Comparison of ENCODE assay signal across 8 mouse cellular contexts in genomic region chr11:46064767-46065166, GRCm38 (mm10). TPM values are rescaled to one million over a fixed set of nuclear protein-coding genes. Genes with fewer than 3 reads are reported as not detected.
DNase-seq lines count a peak whose midpoint lies in the region; ATAC-seq and TF ChIP-seq lines count a peak whose summit lies in the region.

No protein-coding gene starts in this region.

- peaks cover 43% of the 10 kb centered on the region for H3K4me1 ChIP-seq in midbrain, embryonic 10.5 days
- peaks cover 4% of the 10 kb centered on the region; the same call in 1 of the 2 replicates for H3K4me1 ChIP-seq in midbrain, postnatal 0 days (ENCODE audit: insufficient read depth, low read length)
- H3K4me1 ChIP-seq in heart, embryonic 11.5 days (ENCODE audit: control insufficient read depth, insufficient read depth, low read length) = peaks cover 49% of the 10 kb centered on the region
- peaks cover 36% of the 10 kb centered on the region for H3K4me1 ChIP-seq in kidney, embryonic 16.5 days (ENCODE audit: insufficient read depth, low read length)
- peaks cover 30% of the 10 kb centered on the region for H3K4me1 ChIP-seq in stomach, embryonic 14.5 days (ENCODE audit: control insufficient read depth, insufficient read depth, low read length)

- H3K27ac ChIP-seq in midbrain, embryonic 10.5 days (replicated peaks) = peak overlapping the region; percentile 59
- no peak overlapping the region for H3K27ac ChIP-seq in midbrain, postnatal 0 days (ENCODE audit: low read depth, low read length)
- peak overlapping the region; percentile 70 for H3K27ac ChIP-seq in heart, embryonic 11.5 days (ENCODE audit: low read depth, low read length)
- H3K27ac ChIP-seq in kidney, embryonic 16.5 days (ENCODE audit: low read length) = peak overlapping the region; percentile 93
- H3K27ac ChIP-seq in stomach, embryonic 14.5 days (ENCODE audit: low read length) = peak overlapping the region; percentile 81

- H3K27me3 ChIP-seq in midbrain, embryonic 10.5 days (ENCODE audit: low read depth, poor library complexity, severe bottlenecking) = no peaks in the 10 kb centered on the region
- no peaks in the 10 kb centered on the region; the same call in 1 of the 2 replicates for H3K27me3 ChIP-seq in midbrain, postnatal 0 days (ENCODE audit: insufficient read depth, low read length)
- no peaks in the 10 kb centered on the region for H3K27me3 ChIP-seq in heart, embryonic 11.5 days (ENCODE audit: control insufficient read depth, insufficient read depth, low read length)
- no peaks in the 10 kb centered on the region for H3K27me3 ChIP-seq in kidney, embryonic 16.5 days (ENCODE audit: insufficient read depth, low read length)
- no peaks in the 10 kb centered on the region for H3K27me3 ChIP-seq in stomach, embryonic 14.5 days (ENCODE audit: control insufficient read depth, insufficient read depth, low read length)

- no peaks in the 10 kb centered on the region for H3K9me3 ChIP-seq in midbrain, embryonic 10.5 days (replicated peaks)
- H3K9me3 ChIP-seq in midbrain, postnatal 0 days (ENCODE audit: low read length) = no peaks in the 10 kb centered on the region
- H3K9me3 ChIP-seq in heart, embryonic 11.5 days (replicated peaks; ENCODE audit: control insufficient read depth, low read length) = no peaks in the 10 kb centered on the region
- no peaks in the 10 kb centered on the region for H3K9me3 ChIP-seq in kidney, embryonic 16.5 days (ENCODE audit: low read length)
- H3K9me3 ChIP-seq in stomach, embryonic 14.5 days (ENCODE audit: control insufficient read depth, low read depth, low read length) = no peaks in the 10 kb centered on the region

- WGBS in midbrain, embryonic 10.5 days = 80% methylated on average over 8 of the region's 8 CpGs
- 72% methylated on average over 8 of the region's 8 CpGs for WGBS in midbrain, postnatal 0 days
- 47% methylated on average over 8 of the region's 8 CpGs for WGBS in heart, embryonic 11.5 days (ENCODE audit: insufficient replicate concordance)
- 23% methylated on average over 8 of the region's 8 CpGs for WGBS in kidney, embryonic 16.5 days
- WGBS in stomach, embryonic 14.5 days = 46% methylated on average over 8 of the region's 8 CpGs

- no peak overlapping the region for H3K4me3 ChIP-seq in midbrain, embryonic 10.5 days
- no peak overlapping the region for H3K4me3 ChIP-seq in midbrain, postnatal 0 days (ENCODE audit: low read depth, low read length)
- no peak overlapping the region for H3K4me3 ChIP-seq in heart, embryonic 11.5 days (ENCODE audit: low read depth, low read length)
- H3K4me3 ChIP-seq in kidney, embryonic 16.5 days (ENCODE audit: low read length) = no peak overlapping the region
- H3K4me3 ChIP-seq in stomach, embryonic 14.5 days (ENCODE audit: low read depth, low read length) = no peak overlapping the region

- H3K4me2 ChIP-seq in midbrain, postnatal 0 days (ENCODE audit: low read depth, low read length, poor library complexity, severe bottlenecking) = no peak overlapping the region
- H3K4me2 ChIP-seq in heart, embryonic 11.5 days = peak overlapping the region; percentile 14
- H3K4me2 ChIP-seq in kidney, embryonic 16.5 days (replicated peaks; ENCODE audit: low read depth, low read length) = no peak overlapping the region
- no peak overlapping the region for H3K4me2 ChIP-seq in stomach, embryonic 14.5 days (replicated peaks; ENCODE audit: low read depth, low read length)

- 0 out of 2 replicates have a peak, but pooled peaks cover 2% of the 10 kb centered on the region for H3K36me3 ChIP-seq in midbrain, embryonic 10.5 days
- H3K36me3 ChIP-seq in midbrain, postnatal 0 days (ENCODE audit: insufficient read depth, low read length) = 0 out of 2 replicates have a peak, but pooled peaks cover 3% of the 10 kb centered on the region
- H3K36me3 ChIP-seq in heart, embryonic 11.5 days (ENCODE audit: control insufficient read depth, insufficient read depth, low read length) = peaks cover 2% of the 10 kb centered on the region
- H3K36me3 ChIP-seq in kidney, embryonic 16.5 days (ENCODE audit: insufficient read depth, low read length) = 0 out of 2 replicates have a peak, but pooled peaks cover 4% of the 10 kb centered on the region
- peaks cover 19% of the 10 kb centered on the region; the same call in 1 of the 2 replicates for H3K36me3 ChIP-seq in stomach, embryonic 14.5 days (ENCODE audit: control insufficient read depth, insufficient read depth, low read length)

- ATAC-seq in midbrain, postnatal 0 days (ENCODE audit: low FRiP score) = no peak
- ATAC-seq in heart, embryonic 11.5 days (replicated peaks; ENCODE audit: insufficient number of reproducible peaks, low FRiP score, low TSS enrichment) = no peak; the same call in 1 of the 2 replicates
- ATAC-seq in kidney, embryonic 16.5 days (ENCODE audit: low FRiP score, low TSS enrichment) = 0 out of 2 replicates have a peak, but pooled peaks have one; percentile 7
- peak; percentile 19; the same call in 1 of the 2 replicates for ATAC-seq in stomach, embryonic 14.5 days (ENCODE audit: insufficient number of reproducible peaks, insufficient read depth, low FRiP score, low read depth)

- DNase-seq in midbrain, embryonic 10.5 days (ENCODE audit: low spot score) = no peak
- DNase-seq in midbrain, postnatal 0 days (ENCODE audit: low spot score) = no peak
- no peak for DNase-seq in right cerebral cortex, postnatal 10 days (ENCODE audit: low spot score in 2 of 2)
- no peak for DNase-seq in spleen, postnatal 14 days (ENCODE audit: low spot score in 2 of 2)
- no peak for DNase-seq in thymus, postnatal 14 days

- no peak for TF ChIP-seq CTCF in midbrain, postnatal 0 days (IDR thresholded peaks at IDR 0.05)

- no peak overlapping the region for H3K9ac ChIP-seq in midbrain, postnatal 0 days (replicated peaks; ENCODE audit: low read length, poor library complexity, severe bottlenecking)
- H3K9ac ChIP-seq in heart, embryonic 11.5 days (ENCODE audit: low read depth, low read length) = peak overlapping the region; percentile 30; the same call in 1 of the 2 replicates
- 0 out of 2 replicates have a peak overlapping the region, but pooled peaks have one; percentile 10 for H3K9ac ChIP-seq in kidney, embryonic 16.5 days (replicated peaks; ENCODE audit: low read length)
- H3K9ac ChIP-seq in stomach, embryonic 14.5 days (replicated peaks; ENCODE audit: low read depth, low read length) = no peak overlapping the region

RNA-seq across cellular contexts. Expression of gene Adam19, which starts 9.0 kb away (rescaled TPM):
- polyA plus RNA-seq in midbrain, embryonic 10.5 days (2016; fragmentation: Nextera tagmentation; extraction: Ambion mirVana) = 9.3 and 11.1 TPM in 2 replicates
- total RNA-seq in midbrain, postnatal 0 days (2014; rRNA removed) = 16.8 and 16.9 TPM in 2 replicates
- 3.9 and 6.1 TPM in 2 replicates for polyA plus RNA-seq in midbrain, postnatal 0 days (2015; fragmentation: Nextera tagmentation; extraction: Ambion mirVana)
- polyA plus RNA-seq in heart, embryonic 11.5 days (2014; fragmentation: Nextera tagmentation; extraction: Ambion mirVana) = 24.4 and 31.7 TPM in 2 replicates
- 16.5 and 18.0 TPM in 2 replicates for polyA plus RNA-seq in kidney, embryonic 16.5 days (2015; fragmentation: Nextera tagmentation; extraction: Ambion mirVana)
- 23.6 and 26.8 TPM in 2 replicates for polyA plus RNA-seq in stomach, embryonic 14.5 days (2014; fragmentation: Nextera tagmentation; extraction: Ambion mirVana)

RNA-seq across cellular contexts. Expression of gene Gm12166, which starts 12.6 kb away (rescaled TPM):
- 2.4 and 3.4 TPM in 2 replicates for polyA plus RNA-seq in midbrain, embryonic 10.5 days (2016; fragmentation: Nextera tagmentation; extraction: Ambion mirVana)
- total RNA-seq in midbrain, postnatal 0 days (2014; rRNA removed) = 8.7 and 12.1 TPM in 2 replicates
- 8.3 and 8.9 TPM in 2 replicates for polyA plus RNA-seq in midbrain, postnatal 0 days (2015; fragmentation: Nextera tagmentation; extraction: Ambion mirVana)
- polyA plus RNA-seq in heart, embryonic 11.5 days (2014; fragmentation: Nextera tagmentation; extraction: Ambion mirVana) = 2.4 and 9.0 TPM in 2 replicates
- 3.4 and 11.5 TPM in 2 replicates for polyA plus RNA-seq in kidney, embryonic 16.5 days (2015; fragmentation: Nextera tagmentation; extraction: Ambion mirVana)
- polyA plus RNA-seq in stomach, embryonic 14.5 days (2014; fragmentation: Nextera tagmentation; extraction: Ambion mirVana) = 3.5 and 5.6 TPM in 2 replicates

Comparison
In these comparisons a context has a peak if more than half of its experiments do, and no peak if none do; other contexts are left out.
1. ATAC-seq: peak in kidney, embryonic 16.5 days (single experiment) and stomach, embryonic 14.5 days (single experiment); none in midbrain, postnatal 0 days (single experiment) and heart, embryonic 11.5 days (single experiment).
2. H3K9ac ChIP-seq: peak in heart, embryonic 11.5 days (single experiment) and kidney, embryonic 16.5 days (single experiment); none in midbrain, postnatal 0 days (single experiment) and stomach, embryonic 14.5 days (single experiment).